Mouse (Mus musculus): Measurements from ENCODE around the gene Fam204a. TPM values are rescaled to one million over a fixed set of nuclear protein-coding genes. Genes with fewer than 3 reads are reported as not detected.

The Fam204a gene
- total and polyA plus RNA-seq, 2 experiments from 2014 or later, result 23.1 to 38.4 TPM

GRCm38 (mm10) chr19:60149078-60149960 is 77.2 kb downstream of the Fam204a start:
- Histone ChIP-seq H3K4me1 (ENCODE audit: control insufficient read depth, insufficient read depth) (no peaks in the 10 kb centered on the region), H3K27me3 (ENCODE audit: control insufficient read depth, insufficient read depth, low read length) (peaks cover 33% of the 10 kb centered on the region)
- WGBS, result 29% methylated on average over 13 of the region's 13 CpGs

More at GRCm38 (mm10) chr19:60149078-60149960, 77.2 kb downstream of the Fam204a start:
- TF ChIP-seq EP300 (IDR thresholded peaks at IDR 0.05; ENCODE audit: low read depth) (no peak), CTCF (IDR thresholded peaks at IDR 0.05; ENCODE audit: low read depth) (no peak)
- no peak for ATAC-seq (ENCODE audit: insufficient read depth, low read depth)
- no peak for DNase-seq (ENCODE audit: low spot score)
- H3K36me3 ChIP-seq (replicated peaks; ENCODE audit: control insufficient read depth, insufficient read depth, low read length), result no peaks in the 10 kb centered on the region
- no peak overlapping the region for H3K27ac ChIP-seq (ENCODE audit: low read depth)
- H3K9ac ChIP-seq (replicated peaks; ENCODE audit: low read depth, low read length), result no peak overlapping the region
- no peaks in the 10 kb centered on the region for H3K9me3 ChIP-seq (replicated peaks; ENCODE audit: control insufficient read depth, low read length)
- no peak overlapping the region for H3K4me2 ChIP-seq (ENCODE audit: low read depth, low read length)
- H3K4me3 ChIP-seq (ENCODE audit: low read depth, low read length), result no peak overlapping the region

Other genes with a start within 250 kb of the Fam204a start
- gene Prlhr, start 241.6 kb upstream of the Fam204a start, total RNA-seq (2014; rRNA removed; ENCODE audit: low replicate concordance), result not detected in 2 replicates
- gene Prlhr, start 241.6 kb upstream of the Fam204a start, polyA plus RNA-seq (2015; fragmentation: Nextera tagmentation; extraction: Ambion mirVana), result not detected in 2 replicates